Mouse (Mus musculus) inflammation-experienced regulatory T-cells, adult 16 weeks (primary cell): ENCODE results near the gene Fmc1. TPM values are rescaled to one million over a fixed set of nuclear protein-coding genes. Genes with fewer than 3 reads are reported as not detected.

Source experiments
- polyA plus RNA-seq: library from polyadenylated mRNA; unstranded; fragments of 100-300 nt; shearing (Covaris generic); gene quantifications from one replicate; pipeline ENCODE4 v1.2.1, GENCODE M21; 2017

Fmc1 gene
- polyA plus RNA-seq, result 55.1 TPM

DNA sequence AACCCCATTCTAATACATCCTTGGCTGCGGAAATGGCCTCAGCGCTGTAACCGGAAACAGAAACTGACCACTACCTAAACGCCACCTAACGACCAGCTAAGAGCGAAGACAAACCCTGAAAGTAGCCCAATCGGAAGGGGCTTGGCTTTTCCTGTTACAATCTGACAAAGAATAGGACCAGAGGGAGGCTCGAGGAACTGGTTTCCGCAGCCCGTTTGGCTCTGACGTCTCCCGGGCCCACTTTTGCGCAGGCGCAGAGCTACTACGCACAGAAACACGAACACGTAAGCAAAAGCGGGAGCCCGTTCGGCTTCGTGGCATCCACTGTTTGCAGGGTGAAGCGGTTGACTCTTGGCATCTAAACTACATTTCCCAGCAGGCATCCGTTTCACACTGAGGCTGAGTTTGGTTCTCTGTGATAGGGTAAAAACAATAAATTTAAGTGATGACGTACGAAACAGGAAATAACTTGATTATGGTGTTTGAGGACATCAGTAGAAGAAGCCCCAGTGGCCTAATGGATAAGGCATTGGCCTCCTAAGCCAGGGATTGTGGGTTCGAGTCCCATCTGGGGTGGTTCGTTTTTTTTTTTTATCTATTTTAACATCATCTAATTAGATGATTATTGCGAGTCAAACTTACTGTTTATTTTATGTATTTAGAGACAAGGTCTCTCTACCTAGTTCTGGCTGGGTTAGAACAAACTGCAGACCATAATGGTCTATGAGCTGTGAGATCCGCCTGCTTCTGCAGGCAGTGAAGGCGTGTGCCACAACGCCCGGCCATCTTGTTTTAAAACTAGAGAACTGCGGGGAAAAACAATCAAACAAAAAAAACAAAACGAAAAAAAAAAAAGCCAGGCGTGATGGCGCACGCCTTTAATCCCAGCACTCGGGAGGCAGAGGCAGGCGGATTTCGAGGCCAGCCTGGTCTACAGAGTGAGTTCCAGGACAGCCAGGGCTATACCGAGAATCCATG lies at the start of gene Fmc1:
Gene Fmc1, plus strand, starts transcription at position 75 of the 978 bp plus-strand sequence.

DNA sequence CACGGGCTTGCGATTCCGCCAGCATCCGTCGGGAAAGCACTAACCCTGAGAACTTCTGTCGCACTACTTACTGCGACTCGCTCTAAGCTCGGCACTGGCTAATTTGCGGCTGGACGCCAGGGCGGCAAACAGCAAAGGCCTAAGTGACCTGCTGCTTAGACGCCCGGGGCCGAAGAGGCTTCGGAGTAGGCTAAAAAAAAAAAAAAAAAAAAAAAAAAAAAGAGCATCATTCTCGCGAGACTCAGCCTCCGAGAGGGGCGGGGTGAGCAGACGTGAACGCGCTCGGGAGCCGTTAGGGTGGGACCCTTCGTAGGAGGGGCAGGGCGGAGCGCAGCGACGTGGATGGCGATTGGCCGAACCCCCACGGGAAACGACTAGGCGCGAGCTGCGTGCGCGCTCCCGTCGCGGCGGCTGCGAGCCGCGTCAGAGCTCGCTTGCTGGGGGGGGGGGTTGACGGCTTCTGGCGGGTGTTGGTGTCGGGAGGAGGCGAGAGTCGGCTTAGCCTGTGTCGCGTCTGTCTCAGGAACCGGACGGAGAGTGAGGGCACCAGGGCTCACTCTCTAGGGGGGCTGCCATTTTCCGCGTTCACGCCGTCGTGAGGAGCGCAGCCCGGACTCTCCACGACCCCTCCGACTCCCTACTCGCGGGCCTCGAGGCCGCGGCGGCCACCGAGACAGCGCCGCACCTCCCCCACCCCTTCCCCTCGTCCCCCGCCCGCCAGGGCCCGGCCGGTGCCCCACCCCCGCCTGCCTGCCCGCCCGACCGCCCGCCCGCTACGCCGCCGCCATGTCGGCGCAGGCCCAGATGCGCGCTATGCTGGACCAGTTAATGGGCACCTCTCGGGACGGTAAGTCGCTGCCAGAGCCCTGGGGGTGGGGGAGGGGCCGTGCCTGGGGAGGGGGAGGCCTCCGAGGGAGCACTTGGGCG lies 18.0 kb downstream of the Fmc1 start, which contains the start of gene Luc7l2:
Gene Luc7l2, plus strand, starts transcription at position 273 of the 927 bp plus-strand sequence.

Other genes with a start within 250 kb of the Fmc1 start
- 0.48 TPM for gene Zc3hav1l, start 234.2 kb upstream of the Fmc1 start, polyA plus RNA-seq
- 121 TPM for gene Zc3hav1, start 178.9 kb upstream of the Fmc1 start, polyA plus RNA-seq
- gene Ttc26, start 152.0 kb upstream of the Fmc1 start, polyA plus RNA-seq, result 0.24 TPM
- 11.8 TPM for gene Ubn2, start 99.6 kb upstream of the Fmc1 start, polyA plus RNA-seq
- gene Luc7l2, start 17.8 kb downstream of the Fmc1 start, polyA plus RNA-seq, result 34.3 TPM
- not detected for gene Klrg2, start 103.7 kb downstream of the Fmc1 start, polyA plus RNA-seq
- gene Clec2l, start 129.6 kb downstream of the Fmc1 start, polyA plus RNA-seq, result not detected